Mouse (Mus musculus) layer of hippocampus, adult 18-20 months (tissue): Measurements from ENCODE around the gene Hemgn. TPM values are rescaled to one million over a fixed set of nuclear protein-coding genes. Genes with fewer than 3 reads are reported as not detected.

Experiments used
- DNase-seq, 2 experiments: peaks; one replicate each; pipeline ENCODE4 v3.0.0; 2022; ENCODE audit warnings: low spot score in 2 of 2
- long read RNA-seq: library from polyadenylated mRNA; stranded (forward); transcript quantifications from one replicate; pipeline ENCODE4 v2.0.0, GENCODE M21; 2021
- total RNA-seq, 2 experiments: library from RNA; stranded (reverse); gene quantifications; 2 replicates each; pipeline ENCODE4 v1.2.3; 2021

The Hemgn gene
- not detected for total RNA-seq
- long read RNA-seq: 0 reads

- no peak for DNase-seq
These were observed at the start of gene Hemgn for GRCm38 (mm10) chr4:46413406-46413805. TSS of gene Hemgn (minus strand) at chr4:46413506.

- DNase-seq: no peak
These were observed 45.1 kb upstream of the Hemgn start for GRCm38 (mm10) chr4:46458411-46458810.

- no peak for DNase-seq
These were observed 43.9 kb upstream of the Hemgn start for GRCm38 (mm10) chr4:46457186-46457585.

- DNase-seq: no peak
These were observed 43.5 kb upstream of the Hemgn start for GRCm38 (mm10) chr4:46456762-46457161.

GRCm38 (mm10) chr4:46454097-46454864 lies 41.0 kb upstream of the Hemgn start:
- DNase-seq: no peak

GRCm38 (mm10) chr4:46452855-46453719 lies 39.8 kb upstream of the Hemgn start:
- DNase-seq: no peak

- DNase-seq: peak; percentile 10 to 39
These were observed 39.2 kb upstream of the Hemgn start for GRCm38 (mm10) chr4:46452481-46452850.

GRCm38 (mm10) chr4:46451758-46452480 lies 38.6 kb upstream of the Hemgn start:
- DNase-seq: peak; percentile 54 to 68

GRCm38 (mm10) chr4:46451240-46451757 lies 38.0 kb upstream of the Hemgn start:
- peak; percentile 55 to 74 for DNase-seq

- DNase-seq: peak; percentile 91 to 94
These were observed 37.3 kb upstream of the Hemgn start, which contains the start of gene Anp32b for GRCm38 (mm10) chr4:46450519-46451131. TSS of gene Anp32b (plus strand) at chr4:46450902.

GRCm38 (mm10) chr4:46450020-46450518 lies 36.8 kb upstream of the Hemgn start:
- DNase-seq: no peak

- DNase-seq: no peak
These were observed 35.6 kb upstream of the Hemgn start for GRCm38 (mm10) chr4:46448886-46449285.

GRCm38 (mm10) chr4:46447461-46447860 lies 34.2 kb upstream of the Hemgn start:
- no peak for DNase-seq

- no peak for DNase-seq
These were observed 32.1 kb upstream of the Hemgn start for GRCm38 (mm10) chr4:46445237-46445945.

- DNase-seq: no peak
These were observed 29.2 kb upstream of the Hemgn start for GRCm38 (mm10) chr4:46442501-46442900.

- no peak for DNase-seq
These were observed 19.2 kb upstream of the Hemgn start for GRCm38 (mm10) chr4:46432339-46433036.

- DNase-seq: peak in 1 of 2 experiments; percentile 37
These were observed 15.7 kb upstream of the Hemgn start for GRCm38 (mm10) chr4:46428903-46429499.

- DNase-seq: no peak
These were observed 9.3 kb upstream of the Hemgn start for GRCm38 (mm10) chr4:46422625-46423024.

- DNase-seq: no peak
These were observed 5.5 kb upstream of the Hemgn start for GRCm38 (mm10) chr4:46418851-46419250.
